Mouse (Mus musculus): ENCODE results near the gene Fam81a. TPM values are rescaled to one million over a fixed set of nuclear protein-coding genes. Genes with fewer than 3 reads are reported as not detected.

The Fam81a gene
- total RNA-seq, 2 experiments from 2014 or later: 8.3 to 12.6 TPM

- DNase-seq (ENCODE audit: low spot score in 2 of 2): no peak
These were observed 31.5 kb downstream of the Fam81a start for GRCm38 (mm10) chr9:70110871-70111270.

GRCm38 (mm10) chr9:70109279-70109678 is 33.1 kb downstream of the Fam81a start:
- peak; percentile 50 to 68 for DNase-seq (ENCODE audit: low spot score in 2 of 2)

GRCm38 (mm10) chr9:70108151-70108550 is 34.2 kb downstream of the Fam81a start:
- no peak for DNase-seq (ENCODE audit: low spot score in 2 of 2)

GRCm38 (mm10) chr9:70105573-70105972 is 36.8 kb downstream of the Fam81a start:
- DNase-seq (ENCODE audit: low spot score in 2 of 2): no peak

- no peak for DNase-seq (ENCODE audit: low spot score in 2 of 2)
These were observed 39.3 kb downstream of the Fam81a start for GRCm38 (mm10) chr9:70103106-70103505.

- DNase-seq (ENCODE audit: low spot score in 2 of 2): no peak
These were observed 44.8 kb downstream of the Fam81a start for GRCm38 (mm10) chr9:70097542-70097941.

- DNase-seq (ENCODE audit: low spot score in 2 of 2): no peak
These were observed 47.3 kb downstream of the Fam81a start for GRCm38 (mm10) chr9:70095016-70095415.

GRCm38 (mm10) chr9:70090541-70090940 is 51.8 kb downstream of the Fam81a start:
- no peak for DNase-seq (ENCODE audit: low spot score in 2 of 2)

- no peak for DNase-seq (ENCODE audit: low spot score in 2 of 2)
These were observed 53.6 kb downstream of the Fam81a start for GRCm38 (mm10) chr9:70088786-70089096.

- DNase-seq (ENCODE audit: low spot score in 2 of 2): peak in 1 of 2 experiments; percentile 19
These were observed 54.1 kb downstream of the Fam81a start for GRCm38 (mm10) chr9:70088041-70088785.

- no peak for DNase-seq (ENCODE audit: low spot score in 2 of 2)
These were observed 55.0 kb downstream of the Fam81a start for GRCm38 (mm10) chr9:70087379-70087778.

GRCm38 (mm10) chr9:70086091-70086490 is 56.3 kb downstream of the Fam81a start:
- DNase-seq (ENCODE audit: low spot score in 2 of 2): no peak

GRCm38 (mm10) chr9:70084107-70084506 is 58.3 kb downstream of the Fam81a start:
- no peak for DNase-seq (ENCODE audit: low spot score in 2 of 2)

GRCm38 (mm10) chr9:70082357-70083204 is 59.8 kb downstream of the Fam81a start:
- no peak for DNase-seq (ENCODE audit: low spot score in 2 of 2)

GRCm38 (mm10) chr9:70081767-70082166 is 60.6 kb downstream of the Fam81a start:
- no peak for DNase-seq (ENCODE audit: low spot score in 2 of 2)

GRCm38 (mm10) chr9:70080976-70081375 is 61.4 kb downstream of the Fam81a start:
- DNase-seq (ENCODE audit: low spot score in 2 of 2): no peak

GRCm38 (mm10) chr9:70080027-70080800 is 62.1 kb downstream of the Fam81a start:
- DNase-seq (ENCODE audit: low spot score in 2 of 2): no peak

- no peak for DNase-seq (ENCODE audit: low spot score in 2 of 2)
These were observed 64.3 kb downstream of the Fam81a start for GRCm38 (mm10) chr9:70078034-70078433.

- no peak for DNase-seq (ENCODE audit: low spot score in 2 of 2)
These were observed 65.2 kb downstream of the Fam81a start for GRCm38 (mm10) chr9:70077170-70077569.

GRCm38 (mm10) chr9:70072387-70072786 is 70.0 kb downstream of the Fam81a start:
- DNase-seq (ENCODE audit: low spot score in 2 of 2): no peak

- DNase-seq (ENCODE audit: low spot score in 2 of 2): no peak
These were observed 72.4 kb downstream of the Fam81a start for GRCm38 (mm10) chr9:70069961-70070435.

- no peak for DNase-seq (ENCODE audit: low spot score in 2 of 2)
These were observed 74.9 kb downstream of the Fam81a start for GRCm38 (mm10) chr9:70067497-70067896.
